Mouse (Mus musculus): ENCODE measurements around the gene Haus8.

- TF ChIP-seq CTCF (IDR thresholded peaks at IDR 0.05; ENCODE audit: low read depth) (no peak), EP300 (IDR thresholded peaks at IDR 0.05; ENCODE audit: low read depth) (no peak)
Observed at GRCm38 (mm10) chr8:71310446-71310845, 37.7 kb upstream of the Haus8 start.

All from liver, postnatal 0 days (tissue).